Mouse (Mus musculus) adrenal gland (tissue): ENCODE results near the gene Ikzf4.

ENCODE experiments used
- intact Hi-C: fragments of 180-260 bp; cut with DNase I; formaldehyde crosslinking; loops from one replicate; pipeline ENCODE4 v1.15.1; 2025

Gene Ikzf4

DNA sequence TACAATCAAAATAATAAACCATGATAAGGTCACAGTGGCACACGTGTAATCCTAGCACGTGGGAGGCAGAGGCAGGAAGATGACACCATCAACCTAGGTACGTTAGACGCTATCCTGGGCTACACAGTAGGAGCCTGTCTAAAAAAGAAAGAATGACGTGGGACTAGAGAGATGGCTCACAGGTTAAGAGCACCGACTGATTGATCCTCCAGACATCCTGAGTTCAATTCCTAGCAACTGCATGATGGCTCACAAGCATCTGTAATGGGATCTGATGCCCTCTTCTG is 32.7 kb downstream of the Ikzf4 start:
- intact Hi-C loops: loop anchor here (5.0 kb wide), 1 partner anchor 59 kb away; the partner anchor contains the start of gene Suox

- intact Hi-C loops: loop anchor here (5.0 kb wide), 1 partner anchor 60 kb away; the partner anchor contains the start of gene Suox
Observed at GRCm38 (mm10) chr10:128612433-128613153, 33.2 kb downstream of the Ikzf4 start.

- intact Hi-C loops: loop anchor here (5.0 kb wide), 1 partner anchor 44 kb away; no protein-coding TSS in a partner anchor
Observed at GRCm38 (mm10) chr10:128606483-128606882, 39.3 kb downstream of the Ikzf4 start.

GRCm38 (mm10) chr10:128602470-128603128 is 43.2 kb downstream of the Ikzf4 start:
- intact Hi-C loops: no loop called here

GRCm38 (mm10) chr10:128601499-128601898 is 44.3 kb downstream of the Ikzf4 start:
- intact Hi-C loops: no loop called here

DNA sequence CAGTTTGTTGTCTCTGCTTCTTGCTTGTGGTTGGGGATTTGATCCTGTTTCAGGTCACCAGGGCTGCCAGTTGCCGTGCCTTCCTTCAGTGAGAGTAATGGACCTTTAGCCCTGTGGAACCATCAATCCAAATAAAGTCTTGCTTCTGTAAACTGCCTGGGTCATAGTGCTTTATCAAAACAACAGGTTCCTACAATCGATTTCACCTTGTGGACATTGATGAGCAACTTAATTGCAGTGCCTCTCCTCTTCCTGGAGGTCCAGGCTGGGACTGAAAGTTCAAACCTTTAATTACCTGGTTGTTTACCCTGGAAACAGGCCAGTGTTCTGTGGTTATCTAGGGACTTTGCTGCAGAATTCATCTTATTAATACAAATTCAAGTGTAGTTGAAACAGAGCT is 47.3 kb downstream of the Ikzf4 start:
- intact Hi-C loops: no loop called here

DNA sequence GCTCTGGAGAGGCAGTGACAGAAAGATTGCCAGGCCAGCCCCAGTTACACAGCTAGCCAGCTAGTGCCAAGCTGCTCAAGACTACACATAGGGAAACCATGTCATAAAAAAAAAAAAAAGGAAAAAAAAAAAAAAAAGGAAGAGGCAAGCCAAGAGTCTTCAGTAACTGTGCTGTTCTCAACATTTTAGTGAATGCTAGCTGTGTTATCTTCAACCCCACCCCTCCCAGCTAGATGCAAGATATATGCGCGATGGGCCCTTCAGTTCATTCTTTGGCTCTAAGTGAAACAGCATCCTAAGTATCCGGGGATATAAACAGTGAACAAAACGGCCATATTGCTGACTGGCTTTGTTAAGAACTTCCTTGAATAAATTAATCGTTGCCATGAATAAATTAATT is 53.0 kb downstream of the Ikzf4 start:
- intact Hi-C loops: no loop called here

DNA sequence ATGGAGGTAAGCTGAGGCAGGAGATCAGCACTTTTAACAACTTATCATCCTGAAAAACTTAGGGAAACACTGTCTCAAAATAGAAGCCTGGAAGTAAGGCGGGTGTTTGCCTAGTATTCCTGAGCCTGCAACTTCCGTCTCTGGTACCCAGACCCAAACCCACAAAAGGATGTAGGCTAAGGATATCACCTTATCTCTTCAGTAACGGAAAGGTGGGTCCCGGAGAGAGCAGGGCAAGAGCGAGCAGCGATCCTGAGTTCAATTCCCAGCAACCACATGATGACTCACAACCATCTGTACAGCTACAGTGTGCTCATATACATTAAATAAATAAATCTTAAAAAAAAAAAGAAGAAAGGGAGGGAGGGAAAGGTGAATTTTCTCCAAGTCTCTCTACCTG is 54.4 kb downstream of the Ikzf4 start:
- intact Hi-C loops: no loop called here

DNA sequence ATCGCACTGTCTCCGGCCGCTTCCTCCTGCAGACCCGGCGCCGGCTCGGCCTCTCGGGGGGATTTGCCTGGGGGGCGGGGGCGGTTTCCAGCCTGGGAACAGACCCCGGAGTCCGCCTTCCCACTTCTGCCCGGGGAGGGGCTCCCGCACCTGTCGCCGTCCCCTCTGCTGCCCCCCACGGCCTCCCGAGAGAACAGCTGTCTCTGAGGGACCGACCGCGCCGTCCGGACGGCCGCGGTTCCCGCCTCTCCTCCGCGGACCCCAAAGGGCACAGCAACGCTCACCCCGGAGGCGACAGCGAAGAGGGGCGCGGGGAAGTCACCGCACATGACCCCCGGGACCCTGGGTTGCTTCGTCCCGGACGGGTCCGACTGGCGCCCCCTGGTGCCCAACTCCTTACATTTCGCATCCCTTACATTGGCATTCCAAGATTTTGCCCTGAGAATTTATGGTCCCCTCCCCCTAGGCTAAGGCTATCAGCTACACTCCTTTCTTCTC is 55.5 kb downstream of the Ikzf4 start:
- intact Hi-C loops: no loop called here

DNA sequence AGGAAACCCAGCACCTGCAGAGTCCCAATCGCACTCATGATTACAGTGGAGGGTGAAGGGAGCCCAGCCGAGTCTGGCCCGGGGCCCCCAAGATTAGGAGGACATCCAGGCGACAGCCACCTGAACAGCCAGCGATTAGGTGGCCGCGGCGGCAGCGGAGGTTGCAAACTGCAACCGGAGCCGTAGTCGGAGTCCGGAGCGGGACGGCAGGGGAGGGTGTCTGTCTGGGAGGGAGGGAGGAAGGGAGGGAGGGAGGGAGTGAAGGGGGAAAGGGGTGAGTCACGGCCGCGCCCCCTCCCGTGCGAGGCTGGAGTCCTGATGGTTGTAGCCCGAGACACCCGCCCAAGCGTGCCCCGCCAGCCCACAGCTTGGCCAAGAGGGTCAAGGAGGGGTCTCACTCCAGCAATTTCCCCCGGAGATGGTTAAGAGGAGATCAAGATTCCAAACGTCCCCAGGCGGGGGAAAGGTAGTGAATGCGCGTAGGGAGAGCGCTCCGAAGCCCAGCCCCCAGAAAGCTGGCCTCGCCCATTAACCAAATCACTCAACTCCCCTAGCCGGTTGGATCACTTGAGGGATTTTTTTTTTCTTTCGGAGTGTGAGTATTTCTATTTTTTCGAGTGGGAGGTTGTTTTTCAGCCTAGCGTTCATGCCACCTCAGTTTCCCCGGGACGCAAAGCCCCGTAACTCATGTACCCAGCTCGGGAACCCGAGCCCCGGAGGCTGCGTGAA is 56.2 kb downstream of the Ikzf4 start, which contains the start of gene Erbb3:
Erbb3 (minus strand) TSS at position 189 of the 729 bp plus-strand sequence.
- intact Hi-C loops: no loop called here

GRCm38 (mm10) chr10:128588775-128589463 is 56.9 kb downstream of the Ikzf4 start:
- intact Hi-C loops: no loop called here

DNA sequence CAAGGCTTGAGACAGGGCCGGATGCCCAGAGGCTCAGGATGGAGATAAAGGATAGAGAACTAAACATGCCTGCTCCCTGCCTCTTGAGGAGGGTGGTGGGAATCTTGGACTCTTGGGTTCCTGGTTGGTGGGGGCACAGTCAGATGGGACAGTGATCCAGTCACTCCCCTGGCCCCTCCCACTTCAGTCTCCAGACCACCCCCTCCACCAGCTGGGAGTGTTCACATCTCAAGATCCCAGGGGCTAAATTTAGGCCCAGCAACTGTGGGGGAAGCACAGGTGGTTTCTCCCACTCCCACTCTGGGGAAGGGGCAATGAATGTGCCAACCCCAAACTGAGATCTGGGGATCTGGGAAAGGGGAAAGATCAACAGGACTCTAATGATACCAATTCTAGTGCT is 57.7 kb downstream of the Ikzf4 start:
- intact Hi-C loops: no loop called here

DNA sequence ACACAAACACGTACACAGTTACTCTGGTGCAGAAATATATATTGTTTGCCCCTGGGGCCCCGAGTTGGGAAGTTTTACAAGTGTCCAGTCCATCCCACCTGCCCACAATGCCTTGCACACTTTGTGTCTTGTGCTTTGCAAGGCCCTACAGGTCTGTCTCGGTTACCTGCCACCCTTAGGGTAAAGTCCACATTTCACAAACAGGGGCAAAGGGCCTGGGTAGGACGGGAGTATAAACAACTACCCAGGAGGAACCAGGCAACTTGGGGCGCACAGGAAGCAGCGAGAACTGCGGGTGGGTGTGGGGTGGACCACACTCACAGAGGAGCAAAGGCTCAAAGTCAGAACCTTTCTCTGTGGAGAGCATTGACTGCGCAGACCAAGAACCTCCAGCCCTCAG is 58.1 kb downstream of the Ikzf4 start:
- intact Hi-C loops: no loop called here

- intact Hi-C loops: no loop called here
Observed at GRCm38 (mm10) chr10:128587120-128587519, 58.7 kb downstream of the Ikzf4 start.

GRCm38 (mm10) chr10:128586546-128586945 is 59.2 kb downstream of the Ikzf4 start:
- intact Hi-C loops: no loop called here

- intact Hi-C loops: no loop called here
Observed at GRCm38 (mm10) chr10:128584386-128584785, 61.4 kb downstream of the Ikzf4 start.

DNA sequence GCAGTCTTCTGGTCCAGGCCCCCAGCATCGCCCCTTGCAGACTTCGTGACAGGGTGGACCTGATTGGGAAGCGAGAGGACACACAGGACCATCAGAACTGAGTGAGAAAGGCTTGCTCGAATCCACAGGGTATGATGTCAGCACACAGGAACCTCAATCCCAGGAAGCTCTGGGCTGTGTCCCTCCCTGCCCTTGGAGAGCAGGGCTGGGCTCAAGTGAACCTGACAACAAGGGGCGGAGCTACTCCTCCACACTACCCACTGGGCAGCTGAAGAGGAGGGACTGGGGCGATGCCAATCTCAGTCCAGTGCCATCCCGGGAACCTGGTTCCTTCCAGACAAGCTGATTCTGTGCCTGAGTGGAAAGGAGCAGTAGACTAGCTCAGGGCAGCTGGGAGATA is 62.1 kb downstream of the Ikzf4 start:
- intact Hi-C loops: no loop called here
